Mouse (Mus musculus) 3134 (cell line): Measurements from ENCODE around the gene Aloxe3.
A peak's percentile ranks its signal among the peaks of the same experiment; 100 is the strongest.
"Not testable (repeated sequence)": the region's sequence is repeated elsewhere in the genome, so short reads cannot be mapped to it uniquely, and the experiment has no call there.

Experiments used
- DNase-seq: peaks from one replicate; pipeline ENCODE4 v3.0.0-alpha.2; 2011; ENCODE audit warnings: low spot score; ENCODE audit not compliant: insufficient read length; ENCODE audit errors: extremely low read depth

The Aloxe3 gene

DNA sequence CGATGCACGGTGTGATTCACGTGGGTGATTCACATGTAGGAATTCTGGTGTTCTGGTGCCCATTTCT, at the start of gene Aloxe3:
Gene Aloxe3 (plus strand): TSS at position 45 of the 67 bp plus-strand sequence.
- DNase-seq = no peak

DNA sequence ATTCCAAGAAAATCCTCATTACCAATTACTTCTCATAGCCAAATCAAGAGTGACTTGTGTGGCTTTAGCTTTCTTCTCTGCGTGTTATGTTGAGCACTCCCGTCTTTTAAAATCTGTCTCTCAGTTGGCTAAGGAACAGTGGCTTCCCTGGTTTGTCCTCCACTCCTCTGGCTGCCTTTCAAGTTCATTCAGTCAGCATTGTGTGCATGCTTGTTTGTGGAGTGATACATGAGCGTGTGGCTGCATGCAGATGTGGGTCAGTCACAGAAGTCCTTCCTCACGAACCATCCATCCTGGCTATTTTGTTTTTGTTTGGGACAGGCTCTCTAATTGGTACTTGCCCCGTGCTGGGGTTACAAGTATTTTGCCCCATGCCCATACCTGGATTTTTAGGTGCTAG, 49.1 kb upstream of the Aloxe3 start:
- no peak for DNase-seq

DNA sequence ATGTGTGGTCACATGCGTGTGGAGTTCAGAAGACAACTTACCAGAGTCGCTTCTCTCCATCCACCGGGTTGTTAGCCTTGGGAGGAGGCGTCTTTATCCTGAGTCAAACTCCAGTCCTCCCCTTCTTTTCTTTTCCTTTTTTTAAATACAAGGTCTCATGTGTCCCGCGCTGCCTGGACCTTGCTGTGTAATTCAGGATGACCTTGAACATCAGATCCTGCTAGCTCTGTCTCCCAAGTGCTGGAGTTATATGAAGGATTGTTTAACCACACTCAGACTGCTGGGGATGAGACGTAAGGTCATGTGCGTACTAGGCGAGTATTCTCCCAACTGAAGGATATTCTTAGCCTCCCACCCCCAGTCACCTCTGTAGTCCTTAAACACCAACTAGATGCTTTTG, 48.4 kb upstream of the Aloxe3 start:
- no peak for DNase-seq

DNA sequence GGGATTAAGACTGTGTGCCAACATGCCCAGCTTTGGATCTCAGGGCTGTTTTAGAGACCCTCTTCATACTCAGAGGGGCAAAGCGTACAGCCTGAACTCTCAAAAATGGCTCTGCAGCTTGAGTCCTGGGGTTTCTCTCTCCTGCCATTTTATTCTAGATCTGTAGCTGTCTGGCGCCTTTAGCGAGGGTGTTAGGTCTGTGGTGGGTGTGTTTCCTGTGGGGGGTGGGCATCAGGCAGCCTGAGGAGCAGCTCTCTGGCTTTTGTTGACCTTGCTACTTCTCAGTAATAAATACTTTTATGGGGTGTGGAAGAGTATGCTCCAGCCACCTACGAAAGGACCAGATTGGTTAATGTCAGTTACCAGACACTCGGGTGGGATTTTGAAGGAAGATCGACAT, 47.7 kb upstream of the Aloxe3 start:
- DNase-seq = no peak

DNA sequence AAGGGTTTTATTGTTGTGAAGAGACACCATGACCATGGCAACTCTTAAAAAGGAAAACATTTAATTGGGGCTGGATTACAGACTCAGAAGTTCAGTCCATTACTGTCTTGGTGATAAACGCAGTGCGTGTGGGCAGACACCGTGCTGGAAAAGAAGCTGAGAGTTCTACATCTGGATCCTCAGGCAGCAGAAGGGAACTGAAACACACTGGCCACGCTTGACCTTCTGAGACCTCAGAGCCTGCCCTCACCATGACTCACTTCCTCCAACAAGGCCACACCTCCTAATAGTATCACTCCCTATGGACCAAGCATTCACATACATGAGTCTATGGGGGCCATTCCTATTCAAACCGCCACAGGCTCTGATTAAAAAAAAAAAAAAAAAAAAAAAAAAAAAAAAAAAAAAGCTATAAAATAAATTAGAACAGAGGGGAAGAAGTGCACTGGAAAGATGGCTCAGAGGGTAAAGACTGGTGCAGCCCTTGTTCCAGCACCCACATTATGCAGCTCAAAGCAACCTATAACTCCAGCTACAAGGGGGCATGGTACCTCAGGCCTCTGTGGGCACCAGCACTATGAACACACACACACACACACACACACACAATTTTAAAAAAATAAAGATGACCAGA, 46.8 kb upstream of the Aloxe3 start:
- DNase-seq = peak; percentile 77

DNA sequence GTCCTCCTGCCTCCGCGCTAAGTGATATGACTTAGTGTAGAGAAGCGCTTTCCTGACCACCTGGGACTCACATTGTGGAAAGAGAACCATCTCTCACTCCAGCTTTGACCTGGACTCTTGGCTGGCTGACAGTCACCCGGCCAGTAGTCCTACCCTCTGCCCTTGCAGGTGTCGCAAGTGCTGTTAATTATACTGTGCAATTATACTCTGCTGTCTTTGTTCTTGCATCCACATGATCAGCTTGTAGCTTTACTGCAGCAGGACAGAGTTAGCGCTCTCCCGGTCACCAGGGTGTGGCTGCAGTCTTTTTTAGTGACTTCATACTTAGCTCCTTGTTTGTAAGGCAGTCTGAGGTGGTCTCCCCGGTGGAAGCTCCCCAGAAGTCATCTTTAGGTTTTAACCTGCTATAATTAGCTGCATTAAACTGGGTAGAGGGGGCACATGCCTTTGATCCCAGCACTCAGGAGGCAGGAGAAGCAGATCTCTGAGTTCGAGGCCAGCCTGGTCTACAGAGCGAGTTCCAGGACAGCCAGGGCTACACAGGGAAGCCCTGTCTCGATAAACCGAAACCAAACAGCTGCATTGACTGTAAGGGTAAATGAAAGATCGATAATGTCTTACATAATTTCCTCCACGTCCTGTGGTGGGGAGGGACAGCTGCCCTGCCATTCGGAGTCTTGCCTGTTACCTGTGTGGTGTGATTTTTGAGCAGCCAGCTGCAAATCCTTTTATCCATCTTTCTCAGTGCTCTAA, 45.4 kb upstream of the Aloxe3 start:
- no peak for DNase-seq

DNA sequence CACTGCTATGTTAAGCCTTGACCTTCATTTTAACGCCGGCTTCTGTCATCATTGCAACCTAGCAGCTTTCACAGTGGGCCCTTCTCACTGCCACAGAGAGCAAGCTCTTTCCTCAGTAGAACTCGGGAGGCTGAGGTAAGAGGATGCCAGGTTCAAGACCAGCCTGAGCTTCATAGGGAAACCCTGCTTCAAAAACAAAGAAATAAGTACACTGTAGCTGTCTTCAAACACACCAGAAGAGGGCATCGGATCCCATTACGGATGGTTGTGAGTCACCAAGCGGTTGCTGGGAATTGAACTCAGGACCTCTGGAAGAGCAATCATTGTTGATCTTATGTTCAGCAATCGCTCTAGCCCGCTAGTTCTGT, 44.9 kb upstream of the Aloxe3 start:
- DNase-seq = no peak

DNA sequence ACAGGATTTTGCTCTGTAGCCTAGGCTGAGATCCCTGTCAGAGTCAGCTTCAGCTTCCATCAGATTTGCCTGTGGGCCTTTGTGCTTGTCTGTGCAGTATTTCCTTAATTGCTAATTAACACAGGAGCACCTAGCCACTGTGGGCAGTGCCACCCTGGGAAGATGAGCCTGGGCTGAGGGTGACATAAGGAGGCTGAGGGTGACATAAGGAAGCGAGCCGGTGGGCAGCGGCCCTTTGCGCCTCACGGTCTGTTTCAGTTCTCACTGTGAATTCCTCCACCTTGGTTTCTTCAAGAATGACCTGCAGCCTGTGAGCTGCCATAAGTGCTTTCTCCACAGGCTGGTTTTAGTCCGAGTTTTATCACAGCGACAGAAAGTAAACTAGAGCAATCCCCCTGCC, 44.1 kb upstream of the Aloxe3 start:
- no peak for DNase-seq

DNA sequence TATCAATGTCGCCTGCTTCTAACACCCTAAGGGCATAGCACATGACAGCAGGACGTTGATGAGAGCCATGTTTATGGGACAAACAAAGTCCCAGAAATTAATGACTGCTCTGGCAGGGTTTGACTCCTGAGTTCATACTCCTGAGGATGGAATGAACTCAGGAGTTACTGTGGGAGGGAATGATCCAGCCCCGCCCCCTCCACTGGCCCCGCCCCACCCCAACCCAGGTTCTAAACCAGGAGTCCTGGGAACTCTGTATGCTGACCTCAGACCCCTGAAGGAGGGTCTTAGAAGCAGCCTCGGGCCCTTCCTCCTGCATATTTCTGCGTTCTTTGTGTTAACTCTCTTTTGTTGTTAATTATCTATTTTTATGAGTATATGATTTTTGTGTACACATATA, 40.1 kb upstream of the Aloxe3 start:
- DNase-seq = no peak

DNA sequence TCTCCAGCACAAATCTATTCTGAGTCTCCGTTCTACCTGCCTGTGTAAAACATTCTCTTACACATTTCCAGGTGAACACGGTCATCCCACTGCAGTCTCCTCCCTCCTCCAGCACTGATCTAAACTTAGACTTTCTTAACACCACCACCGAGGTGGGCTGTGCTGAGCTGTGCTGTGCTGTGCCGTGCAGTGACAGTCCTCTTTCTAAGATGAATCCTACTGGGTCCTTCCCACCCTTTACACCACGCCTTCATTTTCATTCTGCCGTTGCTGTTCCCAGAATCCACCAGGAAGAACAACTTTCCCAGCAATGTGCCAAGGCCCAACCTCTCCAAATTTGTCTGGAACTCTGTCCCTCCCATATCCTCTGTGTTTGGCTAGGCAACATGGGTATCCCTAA, 39.3 kb upstream of the Aloxe3 start:
- no peak for DNase-seq

DNA sequence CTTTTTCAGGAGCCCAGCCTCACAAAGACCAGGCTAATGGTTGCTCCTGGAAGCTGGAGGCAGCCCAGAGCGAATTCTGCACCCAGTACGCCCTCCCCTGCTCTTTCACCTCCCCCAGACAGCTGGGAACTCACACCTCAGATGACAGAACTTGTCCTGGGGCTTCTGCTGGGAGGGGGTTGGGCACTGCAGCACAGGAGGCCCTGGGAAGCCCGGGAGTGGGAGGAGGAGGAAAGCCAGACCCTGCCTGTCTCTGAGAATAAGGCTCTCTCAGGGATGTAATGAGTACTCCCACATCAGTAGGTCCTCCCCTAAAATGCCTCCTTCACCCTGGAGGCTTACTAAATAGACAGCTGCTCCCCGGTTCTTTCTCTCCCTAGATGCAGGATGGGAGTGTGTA, 38.6 kb upstream of the Aloxe3 start:
- no peak for DNase-seq

DNA sequence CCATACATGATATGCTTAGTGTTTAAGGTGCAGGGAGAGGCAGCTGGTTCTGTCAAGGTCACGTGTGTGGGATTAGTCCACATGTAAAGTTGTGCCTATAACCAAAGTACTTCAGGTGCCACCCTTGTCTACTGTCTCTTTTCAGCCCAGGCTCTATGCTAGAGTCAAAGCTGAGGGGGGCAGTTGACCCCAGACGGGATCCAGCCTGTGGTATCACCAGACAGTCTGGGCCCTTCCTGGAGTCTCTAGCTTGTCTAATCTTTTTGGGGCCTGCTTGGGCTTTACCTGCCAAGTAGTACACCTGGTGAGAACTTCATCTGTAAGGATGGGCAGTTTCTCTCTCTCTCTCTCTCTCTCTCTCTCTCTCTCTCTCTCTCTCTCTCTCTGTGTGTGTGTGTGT, 38.1 kb upstream of the Aloxe3 start:
- no peak for DNase-seq

DNA sequence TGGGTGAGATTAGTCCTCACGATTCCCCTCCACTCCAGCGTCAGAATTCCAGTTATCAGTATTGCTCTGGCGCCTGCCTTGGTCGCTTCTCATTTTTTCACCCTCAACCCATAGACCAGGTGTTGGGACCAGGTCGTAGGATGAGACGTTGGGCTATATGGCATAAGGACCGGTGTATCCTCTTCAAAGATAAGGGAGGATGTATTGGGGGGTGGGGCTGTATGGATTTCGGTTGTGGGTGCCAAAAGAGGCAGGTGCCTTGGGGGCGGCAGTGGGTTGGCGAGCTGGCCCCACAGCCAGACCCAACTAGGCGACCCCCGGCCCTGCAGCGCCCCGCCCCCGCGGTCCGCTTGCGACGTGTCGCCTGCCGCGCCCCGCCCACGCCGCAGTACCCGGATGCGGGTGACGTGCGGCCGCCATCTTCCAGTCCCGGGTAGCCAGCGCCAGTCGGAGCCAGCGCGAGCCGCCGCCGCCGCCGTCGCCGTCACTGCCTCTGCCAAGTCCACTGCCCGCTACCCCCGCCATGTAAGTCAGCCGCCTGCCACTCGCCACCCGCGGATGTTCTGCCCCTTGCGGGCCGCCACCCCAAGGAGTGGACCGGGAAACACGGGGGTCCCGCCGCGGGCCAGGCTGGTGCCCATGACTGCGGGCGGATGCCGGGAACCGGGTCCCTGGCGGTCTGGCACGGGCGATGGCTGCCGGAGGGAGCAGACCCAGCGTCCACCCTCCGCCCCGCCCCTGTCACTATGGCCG, 37.4 kb upstream of the Aloxe3 start, which contains the start of gene Vamp2:
Gene Vamp2 (plus strand): TSS at position 388 of the 753 bp plus-strand sequence.
- peak; percentile 86 for DNase-seq

DNA sequence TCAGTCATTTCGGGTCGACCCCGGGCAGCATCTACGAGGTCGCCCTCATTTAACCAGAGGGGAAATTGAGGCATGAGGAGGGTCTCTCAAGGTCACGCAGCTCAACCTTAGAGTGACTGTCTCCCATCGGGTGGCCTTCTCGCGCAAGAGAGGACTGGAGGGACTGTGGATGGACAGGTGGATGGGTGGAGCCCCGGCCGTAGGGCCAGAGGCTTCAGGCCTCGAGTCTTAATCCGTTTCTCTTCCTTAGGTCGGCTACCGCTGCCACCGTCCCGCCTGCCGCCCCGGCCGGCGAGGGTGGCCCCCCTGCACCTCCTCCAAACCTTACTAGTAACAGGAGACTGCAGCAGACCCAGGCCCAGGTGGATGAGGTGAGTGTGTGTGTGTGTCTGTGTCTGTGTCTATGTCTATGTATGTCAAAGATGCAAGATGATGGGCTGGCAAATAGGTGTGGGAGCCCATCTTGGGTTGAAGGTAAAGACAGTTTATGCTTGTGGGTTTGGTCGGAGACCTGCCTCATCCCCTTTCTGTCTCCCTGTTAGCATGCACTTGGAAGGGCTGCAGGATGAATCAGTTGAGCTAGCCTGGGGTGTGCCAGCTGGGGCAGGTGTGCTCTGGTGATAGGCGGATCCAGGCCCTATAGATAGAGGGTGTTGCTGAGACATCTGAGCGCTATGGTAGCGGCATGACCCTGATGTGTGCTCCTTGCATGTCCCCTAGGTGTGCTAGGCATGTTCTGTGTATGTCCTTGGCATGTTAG, 36.7 kb upstream of the Aloxe3 start:
- peak; percentile 60 for DNase-seq

DNA sequence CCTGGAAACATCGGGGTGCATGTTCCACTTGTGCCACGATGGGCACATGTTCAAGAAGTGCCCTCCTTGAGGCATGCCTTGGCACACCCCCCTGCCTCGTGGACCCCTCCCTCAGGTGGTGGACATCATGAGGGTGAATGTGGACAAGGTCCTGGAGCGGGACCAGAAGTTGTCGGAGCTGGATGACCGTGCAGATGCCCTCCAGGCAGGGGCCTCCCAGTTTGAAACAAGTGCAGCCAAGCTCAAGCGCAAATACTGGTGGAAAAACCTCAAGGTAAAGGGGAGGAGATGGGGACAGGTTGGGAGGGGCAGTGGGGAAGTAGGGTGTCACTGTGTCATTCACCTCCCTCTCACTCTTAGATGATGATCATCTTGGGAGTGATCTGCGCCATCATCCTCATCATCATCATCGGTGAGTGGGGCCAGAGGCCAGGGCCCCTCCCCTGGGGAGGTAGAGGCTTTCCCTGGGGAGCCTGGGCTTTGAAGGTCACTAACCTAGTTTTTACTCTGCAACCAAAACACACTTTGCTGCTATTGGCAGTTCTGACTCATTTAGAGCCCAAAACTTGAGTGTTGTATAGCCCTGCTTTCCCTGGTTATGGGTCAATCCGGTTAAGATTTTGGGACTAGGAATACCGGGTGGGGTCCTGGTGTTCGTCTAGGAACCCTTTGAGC, 35.9 kb upstream of the Aloxe3 start:
- DNase-seq = no peak

DNA sequence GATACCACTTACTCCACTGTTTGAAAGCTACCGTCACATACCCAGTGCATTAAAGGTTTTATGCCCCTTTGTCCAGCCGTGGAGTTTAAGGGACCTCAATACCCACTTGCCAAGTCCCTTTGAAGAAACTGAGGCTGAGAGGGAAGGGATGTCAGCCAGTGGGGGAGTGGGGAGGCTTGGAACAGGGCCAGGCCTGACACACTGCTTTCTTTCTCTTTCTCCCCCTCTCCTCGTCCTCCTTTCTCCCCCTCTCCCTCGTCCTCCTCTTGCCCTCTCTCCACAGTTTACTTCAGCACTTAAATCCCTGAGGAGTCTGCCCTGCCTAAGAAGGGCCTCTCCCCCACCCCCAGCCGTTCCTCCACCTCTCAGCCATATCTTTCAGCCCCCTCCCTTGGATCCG, 35.3 kb upstream of the Aloxe3 start:
- DNase-seq = no peak

DNA sequence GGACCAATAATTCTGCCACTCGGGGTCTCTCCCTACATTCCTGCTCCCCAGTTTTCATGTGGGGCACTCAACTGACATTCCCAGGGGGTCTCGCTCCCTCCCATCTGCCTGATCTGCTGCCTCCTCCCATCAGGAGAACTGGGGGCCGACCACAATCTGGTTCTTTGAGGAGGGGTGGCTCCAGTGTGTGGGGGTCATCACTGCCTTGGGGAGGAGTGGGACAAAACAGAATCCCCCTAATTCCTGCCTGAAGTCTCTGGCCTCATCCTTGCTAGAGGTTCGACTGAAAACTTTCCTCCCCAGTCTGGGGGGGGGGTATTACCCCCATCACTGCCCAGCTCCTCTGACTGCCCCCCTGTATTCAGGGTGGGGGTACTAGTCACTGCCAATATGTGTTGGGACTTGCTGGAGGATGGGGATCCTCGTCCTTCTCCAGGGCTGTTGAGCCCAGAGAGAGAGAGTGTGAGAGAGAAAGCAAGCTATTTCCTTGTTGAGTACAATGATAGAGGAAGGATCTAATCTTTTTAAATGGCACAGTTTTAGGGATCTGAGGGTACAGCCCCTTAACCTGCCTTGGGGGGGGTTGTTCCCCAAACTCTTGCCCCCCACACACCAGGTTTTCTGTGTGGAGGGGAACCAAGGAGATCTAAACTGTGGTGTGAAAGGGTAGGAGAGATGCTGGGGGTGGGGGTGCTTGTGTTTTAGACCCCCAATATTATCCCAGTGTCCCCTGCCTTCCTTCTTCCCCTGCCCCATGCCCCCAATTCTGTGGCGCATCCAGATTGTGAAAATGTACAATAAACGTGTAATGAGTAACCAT, 33.9 kb upstream of the Aloxe3 start:
- DNase-seq = no peak

DNA sequence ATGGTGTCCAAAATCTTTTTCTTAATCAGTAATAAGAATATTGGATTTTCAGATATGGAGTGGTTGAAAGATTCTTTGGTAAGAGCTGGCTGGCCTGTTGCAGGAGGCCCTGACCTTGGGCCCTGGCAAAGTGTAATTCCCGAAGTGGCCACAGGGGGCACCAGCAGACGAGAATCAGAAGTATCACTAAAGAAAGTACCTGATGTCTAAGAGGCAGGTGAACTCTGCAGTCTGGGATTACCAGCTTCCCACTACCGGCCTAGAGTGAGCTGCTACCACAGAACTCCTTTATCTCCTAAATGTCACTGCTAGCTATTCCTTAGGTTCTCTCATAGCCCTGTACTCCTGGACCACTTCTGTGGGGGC, 33.3 kb upstream of the Aloxe3 start:
- peak; percentile 48 for DNase-seq

DNA sequence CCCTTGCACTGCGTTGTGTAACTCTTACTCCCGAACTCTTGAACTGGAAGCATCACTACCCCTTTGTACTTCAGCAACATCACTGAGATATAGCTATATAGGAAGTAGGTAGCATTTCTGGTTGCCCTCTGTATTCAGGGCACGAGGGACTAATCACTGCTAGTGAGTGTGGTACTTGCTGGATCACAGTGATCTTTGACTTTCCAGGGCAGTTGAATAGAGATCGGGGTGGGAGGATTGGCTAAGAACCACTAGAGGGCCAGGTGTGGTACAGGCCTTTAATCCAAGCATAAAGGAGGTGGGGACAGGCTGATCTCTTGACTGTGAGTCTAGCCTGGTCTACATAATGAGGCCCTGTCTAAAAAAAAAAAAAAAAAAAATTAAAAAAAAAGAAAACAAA, 32.8 kb upstream of the Aloxe3 start:
- DNase-seq = no peak

DNA sequence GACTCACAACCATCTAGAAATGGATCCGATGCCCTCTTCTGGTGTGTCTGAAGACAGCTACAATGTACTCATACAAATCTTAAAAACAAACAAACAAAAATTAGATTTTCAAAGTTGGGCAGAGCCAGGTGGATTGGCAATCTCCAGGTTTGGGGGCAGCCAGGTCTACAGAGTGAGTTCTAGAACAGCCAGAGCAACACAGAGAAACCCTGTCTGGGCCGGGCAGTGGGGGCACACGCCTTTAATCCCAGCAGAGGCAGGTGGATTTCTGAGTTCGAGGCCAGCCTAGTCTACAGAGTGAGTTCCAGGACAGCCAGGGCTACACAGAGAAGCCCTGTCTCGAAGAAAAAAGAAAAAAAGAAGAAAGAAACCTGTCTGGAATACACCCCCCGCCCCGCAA, 31.8 kb upstream of the Aloxe3 start:
- not testable (repeated sequence) for DNase-seq
